Mouse (Mus musculus): ENCODE data around the gene Wdr26. TPM values are rescaled to one million over a fixed set of nuclear protein-coding genes. Genes with fewer than 3 reads are reported as not detected.
A peak's percentile ranks its signal among the peaks of the same experiment; 100 is the strongest.

Gene Wdr26
- polyA plus RNA-seq, 1 experiment from 2014 or later: 50.1 TPM

- Histone ChIP-seq H3K9me3 (ENCODE audit: control insufficient read depth, low read length) (no peaks in the 10 kb centered on the region), H3K4me2 (replicated peaks; ENCODE audit: low read depth, low read length) (peak overlapping the region; percentile 77), H3K4me1 (replicated peaks; ENCODE audit: control insufficient read depth, insufficient read depth, low read length) (peaks cover 6% of the 10 kb centered on the region; the same call in 1 of the 2 replicates), H3K36me3 (ENCODE audit: control insufficient read depth, insufficient read depth, low read length) (no peaks in the 10 kb centered on the region), H3K4me3 (ENCODE audit: low read depth, low read length) (peak overlapping the region; percentile 35), H3K27ac (ENCODE audit: low read depth, low read length) (peak overlapping the region; percentile 60), H3K27me3 (ENCODE audit: control insufficient read depth, insufficient read depth, low read length) (no peaks in the 10 kb centered on the region), H3K9ac (ENCODE audit: low read depth, low read length) (peak overlapping the region; percentile 57)
- 21% methylated on average over 36 of the region's 36 CpGs for WGBS
- peak; percentile 63 for DNase-seq (ENCODE audit: low spot score)
- ATAC-seq (ENCODE audit: low FRiP score): peak; percentile 67
Measured at GRCm38 (mm10) chr1:181256689-181257584, 45.1 kb upstream of the Wdr26 start.

- Histone ChIP-seq H3K4me2 (replicated peaks; ENCODE audit: low read depth, low read length) (peak overlapping the region; percentile 77), H3K9me3 (ENCODE audit: control insufficient read depth, low read length) (no peaks in the 10 kb centered on the region), H3K27me3 (ENCODE audit: control insufficient read depth, insufficient read depth, low read length) (no peaks in the 10 kb centered on the region), H3K4me3 (ENCODE audit: low read depth, low read length) (peak overlapping the region; percentile 35), H3K36me3 (ENCODE audit: control insufficient read depth, insufficient read depth, low read length) (no peaks in the 10 kb centered on the region), H3K4me1 (replicated peaks; ENCODE audit: control insufficient read depth, insufficient read depth, low read length) (peaks cover 6% of the 10 kb centered on the region; the same call in 1 of the 2 replicates), H3K9ac (ENCODE audit: low read depth, low read length) (peak overlapping the region; percentile 57), H3K27ac (ENCODE audit: low read depth, low read length) (peak overlapping the region; percentile 60)
- WGBS: 5% methylated on average over 20 of the region's 20 CpGs
- peak; percentile 76 for DNase-seq (ENCODE audit: low spot score)
- peak; percentile 80 for ATAC-seq (ENCODE audit: low FRiP score)
Measured at GRCm38 (mm10) chr1:181255891-181256688, 44.3 kb upstream of the Wdr26 start.

GRCm38 (mm10) chr1:181255450-181255849 lies 43.6 kb upstream of the Wdr26 start:
- Histone ChIP-seq H3K4me2 (replicated peaks; ENCODE audit: low read depth, low read length) (peak overlapping the region; percentile 77; the same call in 1 of the 2 replicates), H3K9me3 (ENCODE audit: control insufficient read depth, low read length) (no peaks in the 10 kb centered on the region), H3K4me3 (ENCODE audit: low read depth, low read length) (no peak overlapping the region; the same call in 1 of the 2 replicates), H3K27ac (ENCODE audit: low read depth, low read length) (no peak overlapping the region), H3K36me3 (ENCODE audit: control insufficient read depth, insufficient read depth, low read length) (no peaks in the 10 kb centered on the region), H3K9ac (ENCODE audit: low read depth, low read length) (no peak overlapping the region), H3K27me3 (ENCODE audit: control insufficient read depth, insufficient read depth, low read length) (no peaks in the 10 kb centered on the region), H3K4me1 (replicated peaks; ENCODE audit: control insufficient read depth, insufficient read depth, low read length) (peaks cover 6% of the 10 kb centered on the region; the same call in 1 of the 2 replicates)
- no peak for ATAC-seq (ENCODE audit: low FRiP score)
- WGBS: 72% methylated on average over 9 of the region's 9 CpGs
- no peak for DNase-seq (ENCODE audit: low spot score)

- ATAC-seq (ENCODE audit: low FRiP score) (no peak), DNase-seq (ENCODE audit: low spot score) (no peak)
- Histone ChIP-seq H3K36me3 (ENCODE audit: control insufficient read depth, insufficient read depth, low read length) (no peaks in the 10 kb centered on the region), H3K9me3 (ENCODE audit: control insufficient read depth, low read length) (no peaks in the 10 kb centered on the region), H3K27me3 (ENCODE audit: control insufficient read depth, insufficient read depth, low read length) (no peaks in the 10 kb centered on the region), H3K27ac (ENCODE audit: low read depth, low read length) (no peak overlapping the region), H3K4me2 (replicated peaks; ENCODE audit: low read depth, low read length) (no peak overlapping the region), H3K4me3 (ENCODE audit: low read depth, low read length) (no peak overlapping the region), H3K4me1 (replicated peaks; ENCODE audit: control insufficient read depth, insufficient read depth, low read length) (peaks cover under 1% of the 10 kb centered on the region; the same call in 1 of the 2 replicates), H3K9ac (ENCODE audit: low read depth, low read length) (no peak overlapping the region)
- WGBS: 85% methylated on average over 5 of the region's 5 CpGs
Measured at GRCm38 (mm10) chr1:181251624-181252023, 39.8 kb upstream of the Wdr26 start.

- no peaks in the 10 kb centered on the region for H3K9me3 ChIP-seq (ENCODE audit: control insufficient read depth, low read length)
- H3K27me3 ChIP-seq (ENCODE audit: control insufficient read depth, insufficient read depth, low read length): no peaks in the 10 kb centered on the region
- DNase-seq (ENCODE audit: low spot score): no peak
- no peak overlapping the region for H3K27ac ChIP-seq (ENCODE audit: low read depth, low read length)
- no peaks in the 10 kb centered on the region; the same call in 1 of the 2 replicates for H3K4me1 ChIP-seq (replicated peaks; ENCODE audit: control insufficient read depth, insufficient read depth, low read length)
- no peak overlapping the region for H3K9ac ChIP-seq (ENCODE audit: low read depth, low read length)
- no peak overlapping the region for H3K4me3 ChIP-seq (ENCODE audit: low read depth, low read length)
- 93% methylated on average over 8 of the region's 8 CpGs for WGBS
- ATAC-seq (ENCODE audit: low FRiP score): no peak
- H3K36me3 ChIP-seq (ENCODE audit: control insufficient read depth, insufficient read depth, low read length): no peaks in the 10 kb centered on the region
- H3K4me2 ChIP-seq (replicated peaks; ENCODE audit: low read depth, low read length): no peak overlapping the region
Measured at GRCm38 (mm10) chr1:181250961-181251360, 39.2 kb upstream of the Wdr26 start.

- Histone ChIP-seq H3K4me3 (ENCODE audit: low read depth, low read length) (no peak overlapping the region), H3K4me2 (replicated peaks; ENCODE audit: low read depth, low read length) (no peak overlapping the region), H3K4me1 (replicated peaks; ENCODE audit: control insufficient read depth, insufficient read depth, low read length) (no peaks in the 10 kb centered on the region), H3K27ac (ENCODE audit: low read depth, low read length) (no peak overlapping the region), H3K9ac (ENCODE audit: low read depth, low read length) (no peak overlapping the region), H3K9me3 (ENCODE audit: control insufficient read depth, low read length) (no peaks in the 10 kb centered on the region), H3K27me3 (ENCODE audit: control insufficient read depth, insufficient read depth, low read length) (no peaks in the 10 kb centered on the region), H3K36me3 (ENCODE audit: control insufficient read depth, insufficient read depth, low read length) (no peaks in the 10 kb centered on the region)
- ATAC-seq (ENCODE audit: low FRiP score) (no peak), DNase-seq (ENCODE audit: low spot score) (no peak)
- WGBS: 92% methylated on average over 6 of the region's 6 CpGs
Measured at GRCm38 (mm10) chr1:181249537-181249936, 37.7 kb upstream of the Wdr26 start.

- H3K27ac ChIP-seq (ENCODE audit: low read depth, low read length): no peak overlapping the region
- no peak overlapping the region for H3K4me2 ChIP-seq (replicated peaks; ENCODE audit: low read depth, low read length)
- no peaks in the 10 kb centered on the region for H3K36me3 ChIP-seq (ENCODE audit: control insufficient read depth, insufficient read depth, low read length)
- 87% methylated on average over 3 of the region's 3 CpGs for WGBS
- no peaks in the 10 kb centered on the region for H3K9me3 ChIP-seq (ENCODE audit: control insufficient read depth, low read length)
- ATAC-seq (ENCODE audit: low FRiP score) (no peak), DNase-seq (ENCODE audit: low spot score) (no peak)
- H3K9ac ChIP-seq (ENCODE audit: low read depth, low read length): no peak overlapping the region
- H3K4me1 ChIP-seq (replicated peaks; ENCODE audit: control insufficient read depth, insufficient read depth, low read length): no peaks in the 10 kb centered on the region
- H3K4me3 ChIP-seq (ENCODE audit: low read depth, low read length): no peak overlapping the region
- no peaks in the 10 kb centered on the region for H3K27me3 ChIP-seq (ENCODE audit: control insufficient read depth, insufficient read depth, low read length)
Measured at GRCm38 (mm10) chr1:181247175-181247574, 35.4 kb upstream of the Wdr26 start.

- no peak overlapping the region for H3K4me2 ChIP-seq (replicated peaks; ENCODE audit: low read depth, low read length)
- no peak overlapping the region for H3K9ac ChIP-seq (ENCODE audit: low read depth, low read length)
- H3K36me3 ChIP-seq (ENCODE audit: control insufficient read depth, insufficient read depth, low read length): no peaks in the 10 kb centered on the region
- H3K4me1 ChIP-seq (replicated peaks; ENCODE audit: control insufficient read depth, insufficient read depth, low read length): no peaks in the 10 kb centered on the region
- H3K9me3 ChIP-seq (ENCODE audit: control insufficient read depth, low read length): no peaks in the 10 kb centered on the region
- no peak for DNase-seq (ENCODE audit: low spot score)
- no peak overlapping the region for H3K27ac ChIP-seq (ENCODE audit: low read depth, low read length)
- no peaks in the 10 kb centered on the region for H3K27me3 ChIP-seq (ENCODE audit: control insufficient read depth, insufficient read depth, low read length)
- H3K4me3 ChIP-seq (ENCODE audit: low read depth, low read length): no peak overlapping the region
- WGBS: 41% methylated on average over 6 of the region's 7 CpGs
- no peak for ATAC-seq (ENCODE audit: low FRiP score)
Measured at GRCm38 (mm10) chr1:181246487-181247138, 34.8 kb upstream of the Wdr26 start.

Measured in hindbrain, embryonic 11.5 days (tissue).